Mouse (Mus musculus) liver, embryonic 14.5 days (tissue): ENCODE results near the gene Ints5. TPM values are rescaled to one million over a fixed set of nuclear protein-coding genes. Genes with fewer than 3 reads are reported as not detected.
A peak's percentile ranks its signal among the peaks of the same experiment; 100 is the strongest.

Experiments
- ATAC-seq: fragments of 200-750 bp; cut with Nextera tagmentation; 2 replicates; pipeline ENCODE4 v1.8.0; 2017; ENCODE audit warnings: moderate number of reproducible peaks, mild to moderate bottlenecking, moderate library complexity; ENCODE audit not compliant: insufficient read depth
- DNase-seq, 3 experiments: peaks; one replicate each; pipeline ENCODE4 v3.0.0-alpha.2; 2012 to 2013; ENCODE audit warnings: low read depth in 3 of 3, low spot score in 3 of 3
- H3K27ac ChIP-seq: fragments of 300-500 bp; sonication (generic); 2 replicates; pipeline ENCODE4 v1.5.1; 2014; ENCODE audit warnings: moderate library complexity, mild to moderate bottlenecking, control low read depth, inconsistent platforms
- H3K27me3 ChIP-seq: fragments of 300-500 bp; sonication (generic); 2 replicates; pipeline ENCODE4 v1.6.1; 2014; ENCODE audit warnings: mild to moderate bottlenecking, low read length, moderate library complexity; ENCODE audit not compliant: control insufficient read depth, insufficient read depth
- H3K36me3 ChIP-seq: fragments of 300-500 bp; sonication (generic); replicated peaks from 2 replicates; pipeline ENCODE4 v1.6.1; 2014; ENCODE audit warnings: low read depth; ENCODE audit not compliant: control insufficient read depth, insufficient read depth
- H3K4me1 ChIP-seq, 2 experiments: fragments of 200-500 bp in 1 of 2; fragments of 300-500 bp in 1 of 2; sonication (generic) in 1 of 2; replicated peaks; 2 replicates each; pipeline ENCODE4 v1.6.1; 2012 to 2014; ENCODE audit warnings: antibody characterized with exemption in 1 of 2, inconsistent platforms in 1 of 2, low read length in 1 of 2; ENCODE audit not compliant: control insufficient read depth in 2 of 2, insufficient read depth in 2 of 2
- H3K4me2 ChIP-seq: fragments of 300-500 bp; sonication (generic); 2 replicates; pipeline ENCODE4 v1.6.1; 2014; ENCODE audit warnings: low read depth, mild to moderate bottlenecking, control low read depth, moderate library complexity
- H3K4me3 ChIP-seq, 2 experiments: fragments of 200-500 bp in 1 of 2; fragments of 300-500 bp in 1 of 2; sonication (generic) in 1 of 2; 2 replicates each; pipeline ENCODE4 v1.5.1; 2012 to 2014; ENCODE audit warnings: low read depth in 2 of 2, low read length in 2 of 2, mild to moderate bottlenecking in 2 of 2, control low read depth in 1 of 2, inconsistent platforms in 1 of 2, moderate library complexity in 1 of 2; ENCODE audit not compliant: insufficient read depth in 1 of 2
- H3K9ac ChIP-seq: fragments of 300-500 bp; sonication (generic); replicated peaks from 2 replicates; pipeline ENCODE4 v1.6.1; 2014; ENCODE audit warnings: mild to moderate bottlenecking, control low read depth, moderate library complexity
- H3K9me3 ChIP-seq: fragments of 300-500 bp; sonication (generic); 2 replicates; pipeline ENCODE4 v1.6.1; 2016; ENCODE audit warnings: low read length, mixed read lengths; ENCODE audit not compliant: control insufficient read depth
- CTCF ChIP-seq: IDR thresholded peaks from 2 replicates; pipeline ENCODE4 v1.5.1; 2016; ENCODE audit warnings: antibody characterized with exemption, low read depth, control low read depth
- EP300 ChIP-seq: IDR thresholded peaks from 2 replicates; pipeline ENCODE4 v1.6.1; 2016; ENCODE audit warnings: antibody characterized with exemption, low read depth
- WGBS: fragments of 180-500 bp; shearing (Covaris S2); extraction: QIAGEN DNeasy Blood & Tissue Kit; methylation state at CpG from one replicate; pipeline ENCODE4 v1.1.7; 2014; ENCODE audit not compliant: insufficient replicate concordance; 5-methylcytosine and 5-hydroxymethylcytosine counted together
- polyA plus RNA-seq, 2 experiments: library from polyadenylated mRNA; depleted of rRNA in 1 of 2; stranded (reverse) in 1 of 2; unstranded in 1 of 2; fragments of >200 nt; fragmentation: Nextera tagmentation in 1 of 2; extraction: Ambion mirVana in 1 of 2; gene quantifications; 2 replicates each; pipeline versions ENCODE4 v1.2.1 to v1.2.3; 2012 to 2014

The Ints5 gene
- polyA plus RNA-seq, 2 experiments = 12.2 to 14.7 TPM

- WGBS = 40% methylated on average over 7 of the region's 7 CpGs
These were observed 41.2 kb upstream of the Ints5 start for GRCm38 (mm10) chr19:8851639-8852038.

GRCm38 (mm10) chr19:8852236-8852928, 40.4 kb upstream of the Ints5 start:
- Histone ChIP-seq H3K9ac (no peak overlapping the region), H3K36me3 (no peaks in the 10 kb centered on the region; the same call in 1 of the 2 replicates), H3K27ac (no peak overlapping the region), H3K4me1 (0 out of 4 replicates have a peak, but pooled peaks cover 0 to 4% of the 10 kb centered on the region in 2 experiments), H3K27me3 (no peaks in the 10 kb centered on the region), H3K4me2 (no peak overlapping the region), H3K9me3 (no peaks in the 10 kb centered on the region), H3K4me3 (no peak overlapping the region)
- TF ChIP-seq CTCF = no peak
- no peak for ATAC-seq
- no peak for DNase-seq
- WGBS = 57% methylated on average over 10 of the region's 10 CpGs

More at GRCm38 (mm10) chr19:8851639-8852038, 41.2 kb upstream of the Ints5 start:
- DNase-seq = no peak
- Histone ChIP-seq H3K4me3 (no peak overlapping the region), H3K27me3 (no peaks in the 10 kb centered on the region), H3K4me2 (no peak overlapping the region), H3K9ac (no peak overlapping the region), H3K36me3 (peaks cover 3% of the 10 kb centered on the region), H3K9me3 (no peaks in the 10 kb centered on the region), H3K27ac (no peak overlapping the region), H3K4me1 (0 out of 4 replicates have a peak, but pooled peaks cover 0 to 4% of the 10 kb centered on the region in 2 experiments)
- no peak for ATAC-seq
- TF ChIP-seq EP300 (no peak), CTCF (peak; percentile 42; the same call in 1 of the 2 replicates)

- no peak for ATAC-seq
- no peak for DNase-seq
- 73% methylated on average over 3 of the region's 3 CpGs for WGBS
These were observed 39.7 kb upstream of the Ints5 start for GRCm38 (mm10) chr19:8853117-8853516.

GRCm38 (mm10) chr19:8857689-8858088, 35.1 kb upstream of the Ints5 start:
- Histone ChIP-seq H3K27me3 (no peaks in the 10 kb centered on the region), H3K4me1 (no peaks in the 10 kb centered on the region), H3K9ac (no peak overlapping the region), H3K4me2 (no peak overlapping the region), H3K4me3 (no peak overlapping the region), H3K27ac (no peak overlapping the region), H3K36me3 (no peaks in the 10 kb centered on the region), H3K9me3 (no peaks in the 10 kb centered on the region)
- ATAC-seq (no peak), DNase-seq (no peak)
- 27% methylated on average over 4 of the region's 4 CpGs for WGBS
- TF ChIP-seq EP300 (no peak), CTCF (peak; percentile 78)

More at GRCm38 (mm10) chr19:8853117-8853516, 39.7 kb upstream of the Ints5 start:
- no peak overlapping the region for H3K9ac ChIP-seq
- H3K27ac ChIP-seq = no peak overlapping the region
- no peaks in the 10 kb centered on the region for H3K36me3 ChIP-seq
- H3K9me3 ChIP-seq = no peaks in the 10 kb centered on the region
- no peaks in the 10 kb centered on the region for H3K27me3 ChIP-seq
- no peak overlapping the region for H3K4me2 ChIP-seq
- H3K4me1 ChIP-seq = 0 out of 4 replicates have a peak, but pooled peaks cover 0 to 4% of the 10 kb centered on the region in 2 experiments
- H3K4me3 ChIP-seq = no peak overlapping the region
- TF ChIP-seq EP300 (no peak), CTCF (no peak)

GRCm38 (mm10) chr19:8859018-8859417, 33.8 kb upstream of the Ints5 start:
- no peaks in the 10 kb centered on the region for H3K4me1 ChIP-seq
- H3K9me3 ChIP-seq = no peaks in the 10 kb centered on the region
- no peak overlapping the region for H3K27ac ChIP-seq
- ATAC-seq (no peak), DNase-seq (no peak)
- TF ChIP-seq EP300 = no peak
- peak; percentile 70 for TF ChIP-seq CTCF
- no peak overlapping the region for H3K4me2 ChIP-seq
- 28% methylated on average over 1 of the region's 1 CpGs for WGBS
- no peaks in the 10 kb centered on the region for H3K36me3 ChIP-seq
- no peaks in the 10 kb centered on the region for H3K27me3 ChIP-seq
- H3K4me3 ChIP-seq = no peak overlapping the region
- no peak overlapping the region for H3K9ac ChIP-seq
